Mouse (Mus musculus): ENCODE measurements around the gene 4933405L10Rik. TPM values are rescaled to one million over a fixed set of nuclear protein-coding genes. Genes with fewer than 3 reads are reported as not detected.

The 4933405L10Rik gene
- total RNA-seq, 2 experiments from 2014 or later: 0.53 to 0.60 TPM

- no peak for DNase-seq (ENCODE audit: low spot score in 2 of 2)
- intact Hi-C loops (cut with DNase I): no loop called here
Measured at GRCm38 (mm10) chr8:105727397-105728124, 20.1 kb downstream of the 4933405L10Rik start.

DNA sequence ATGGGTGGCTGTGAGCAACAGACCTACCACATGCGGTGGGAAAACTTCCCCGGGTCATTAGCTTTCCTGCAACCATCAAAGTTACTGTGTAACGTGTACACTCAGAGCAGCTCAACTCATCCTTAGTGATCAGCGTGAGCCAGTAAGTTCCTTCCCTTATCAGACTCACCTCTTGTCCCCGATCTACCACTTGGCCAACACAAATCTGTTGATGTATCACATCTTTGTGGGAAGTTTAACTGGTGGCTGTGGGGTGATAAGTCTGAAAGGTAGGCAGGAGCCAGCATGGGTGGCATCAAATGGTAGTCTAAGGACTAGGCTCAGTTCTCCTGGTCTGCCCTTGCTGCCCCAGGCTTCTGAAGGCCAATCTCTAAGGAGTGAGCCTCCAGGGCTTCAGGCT, 24.7 kb downstream of the 4933405L10Rik start:
- intact Hi-C loops (cut with DNase I): no loop called here
- no peak for DNase-seq (ENCODE audit: low spot score in 2 of 2)

GRCm38 (mm10) chr8:105739216-105739615, 31.8 kb downstream of the 4933405L10Rik start:
- intact Hi-C loops (cut with DNase I): no loop called here
- DNase-seq (ENCODE audit: low spot score in 2 of 2): no peak

GRCm38 (mm10) chr8:105743301-105743700, 35.8 kb downstream of the 4933405L10Rik start:
- DNase-seq (ENCODE audit: low spot score in 2 of 2): no peak
- intact Hi-C loops (cut with DNase I): no loop called here

DNA sequence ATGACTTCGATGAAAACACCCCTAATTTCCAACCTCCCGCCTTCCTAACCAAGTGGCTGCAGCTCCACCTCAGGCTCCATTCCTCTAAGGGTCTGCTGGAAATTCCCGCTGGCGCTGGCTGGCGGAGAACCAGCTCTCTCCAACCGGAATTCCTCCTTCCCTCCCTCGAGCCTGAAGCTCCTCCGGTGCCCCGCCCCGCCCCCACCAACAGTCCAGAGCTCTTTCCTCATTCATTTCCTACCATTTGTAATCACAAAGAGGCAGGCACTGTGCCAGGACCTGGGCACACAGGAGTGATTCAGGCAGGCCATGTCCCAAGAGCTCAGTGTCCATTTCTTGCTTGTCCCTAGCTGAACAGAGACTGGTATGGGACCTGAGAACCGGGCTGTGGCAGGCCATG, 43.2 kb downstream of the 4933405L10Rik start:
- DNase-seq (ENCODE audit: low spot score in 2 of 2): peak; percentile 24

DNA sequence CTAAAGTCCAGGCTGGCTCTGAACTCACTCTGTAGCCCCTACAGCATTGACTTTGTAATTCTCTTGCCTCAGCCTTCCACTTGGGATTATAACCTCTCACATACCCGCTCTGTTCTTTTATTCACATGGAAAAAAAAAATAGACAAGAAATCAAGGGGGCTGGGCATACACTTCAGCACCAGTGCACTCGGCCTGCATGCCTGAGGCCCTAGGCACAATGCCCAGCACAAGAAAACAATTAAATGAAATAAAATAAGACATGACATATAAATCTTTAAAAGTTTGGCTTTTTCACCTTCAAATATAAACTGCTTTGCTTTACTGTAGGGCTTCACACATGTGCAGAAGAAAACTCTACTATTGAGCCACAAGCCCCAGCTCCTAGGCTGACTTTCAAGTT, 46.5 kb downstream of the 4933405L10Rik start:
- intact Hi-C loops (cut with DNase I): no loop called here
- no peak for DNase-seq (ENCODE audit: low spot score in 2 of 2)

More for the DNA sequence above, 43.2 kb downstream of the 4933405L10Rik start:
- intact Hi-C loops (cut with DNase I): no loop called here

DNA sequence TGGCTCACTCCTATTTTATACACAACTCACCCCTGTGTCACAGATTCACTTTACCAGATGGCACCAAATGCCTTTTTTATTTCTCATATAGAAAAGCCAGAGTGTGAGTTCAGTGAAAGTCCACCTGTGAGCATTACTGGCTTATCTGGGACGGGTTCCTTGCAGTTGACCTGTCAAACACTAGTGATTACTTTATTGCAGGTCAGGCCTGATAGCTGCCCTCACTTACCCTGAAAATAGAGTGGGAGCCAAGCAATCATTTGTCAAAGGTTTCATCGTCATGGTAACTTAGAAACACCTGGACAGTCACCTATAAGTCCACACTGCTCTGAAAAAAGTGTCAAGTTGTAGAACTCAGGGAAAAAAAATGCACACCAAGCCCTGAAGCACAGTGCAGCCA, 47.2 kb downstream of the 4933405L10Rik start:
- no peak for DNase-seq (ENCODE audit: low spot score in 2 of 2)
- intact Hi-C loops (cut with DNase I): no loop called here

GRCm38 (mm10) chr8:105757796-105758276, 50.4 kb downstream of the 4933405L10Rik start:
- intact Hi-C loops (cut with DNase I): no loop called here
- no peak for DNase-seq (ENCODE audit: low spot score in 2 of 2)

DNA sequence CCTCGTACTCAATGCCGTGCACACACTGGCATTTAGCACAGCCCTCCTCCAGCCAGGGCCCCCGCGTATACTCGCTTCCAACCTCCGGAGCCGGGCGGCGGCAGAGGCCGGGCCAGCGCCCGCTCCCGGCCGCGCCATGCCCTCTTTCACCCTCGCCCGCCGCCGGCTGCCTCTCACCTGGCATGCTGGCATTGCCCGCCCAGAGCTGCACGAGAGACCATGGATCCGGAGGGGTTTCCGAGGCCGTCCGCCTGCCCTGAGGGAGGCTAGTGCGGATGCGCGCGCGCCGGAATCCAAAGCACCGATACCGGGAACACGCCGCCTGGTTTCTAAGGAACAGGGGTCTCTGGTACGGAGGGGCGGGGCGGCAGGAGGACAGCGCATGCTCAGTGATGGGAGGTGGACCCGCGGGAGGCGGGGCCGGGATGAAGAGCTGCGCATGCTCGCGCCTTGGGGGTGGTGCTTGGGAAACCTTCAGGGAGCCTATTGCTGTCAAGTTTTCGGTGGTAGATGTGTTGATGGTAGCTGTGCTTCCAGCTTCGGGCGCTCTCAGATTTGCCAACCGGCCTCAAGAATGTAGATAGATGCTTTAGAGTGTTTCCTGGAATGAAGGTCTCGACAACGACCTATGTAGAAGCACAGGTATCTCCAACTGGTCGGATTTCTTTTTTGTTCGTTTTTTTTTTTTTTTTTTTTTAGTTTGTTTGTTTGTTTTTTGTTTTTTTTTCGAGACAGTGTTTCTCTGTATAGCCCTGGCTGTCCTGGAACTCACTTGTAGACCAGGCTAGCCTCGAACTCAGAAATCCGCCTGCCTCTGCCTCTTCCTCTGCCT, 51.0 kb downstream of the 4933405L10Rik start, which contains the start of gene Gfod2:
Gene Gfod2 (minus strand): TSS at position 388 of the 832 bp plus-strand sequence.
- intact Hi-C loops (cut with DNase I): no loop called here
- DNase-seq (ENCODE audit: low spot score in 2 of 2): peak; percentile 96 to 98

Other genes with a start within 250 kb of the 4933405L10Rik start
- 10 to 100 TPM; 30.1 to 37.5 TPM for gene Tppp3, start 236.1 kb upstream of the 4933405L10Rik start, total RNA-seq (2021)
- gene Zdhhc1, start 210.8 kb upstream of the 4933405L10Rik start, total RNA-seq (2021): 10 to 100 TPM; 34.9 to 35.6 TPM
- gene Hsd11b2, start 188.9 kb upstream of the 4933405L10Rik start, total RNA-seq (2021): not detected
- 100 to 1,000 TPM; 317 to 340 TPM for gene Atp6v0d1, start 141.6 kb upstream of the 4933405L10Rik start, total RNA-seq (2021)
- gene Ripor1, start 102.4 kb upstream of the 4933405L10Rik start, total RNA-seq (2021): 10 to 100 TPM; 77.0 to 81.5 TPM
- gene Ctcf, start 71.1 kb upstream of the 4933405L10Rik start, total RNA-seq (2021): 10 to 100 TPM; 63.7 to 68.5 TPM
- not detected for gene Agrp, start 70.3 kb upstream of the 4933405L10Rik start, total RNA-seq (2021)
- 10 to 100 TPM; 58.0 to 61.9 TPM for gene Carmil2, start 21.4 kb upstream of the 4933405L10Rik start, total RNA-seq (2021)
- 10 to 100 TPM; 44.5 to 51.9 TPM for gene Acd, start 6.6 kb upstream of the 4933405L10Rik start, total RNA-seq (2021)
- gene Pard6a, start 6.5 kb upstream of the 4933405L10Rik start, total RNA-seq (2021): 10 to 100 TPM; 41.2 to 46.6 TPM
- 1 to 10 TPM; 8.7 to 9.8 TPM for gene Enkd1, start 555 bp downstream of the 4933405L10Rik start, total RNA-seq (2021)
- 10 to 100 TPM; 22.0 to 25.5 TPM for gene Gfod2, start 51.0 kb downstream of the 4933405L10Rik start, total RNA-seq (2021)
- gene Ranbp10, start 119.7 kb downstream of the 4933405L10Rik start, total RNA-seq (2021): 10 to 100 TPM; 24.4 to 25.8 TPM
- not detected for gene Tsnaxip1, start 120.1 kb downstream of the 4933405L10Rik start, total RNA-seq (2021)
- gene Cenpt, start 145.6 kb downstream of the 4933405L10Rik start, total RNA-seq (2021): 10 to 100 TPM; 14.0 to 16.6 TPM
- 10 to 100 TPM; 40.0 to 40.4 TPM for gene Thap11, start 147.5 kb downstream of the 4933405L10Rik start, total RNA-seq (2021)
- gene Nutf2, start 152.9 kb downstream of the 4933405L10Rik start, total RNA-seq (2021): 10 to 100 TPM; 21.8 to 32.1 TPM
- gene Edc4, start 173.2 kb downstream of the 4933405L10Rik start, total RNA-seq (2021): 10 to 100 TPM; 58.1 to 62.9 TPM
- gene Nrn1l, start 185.9 kb downstream of the 4933405L10Rik start, total RNA-seq (2021): 1 to 10 TPM; 3.1 to 3.2 TPM
- gene Pskh1, start 192.8 kb downstream of the 4933405L10Rik start, total RNA-seq (2021): 1 to 10 TPM; 8.1 to 8.5 TPM
- under 1 TPM; 0.85 to 0.96 TPM for gene Ctrl, start 226.2 kb downstream of the 4933405L10Rik start, total RNA-seq (2021)
- 10 to 100 TPM; 84.9 to 92.0 TPM for gene Psmb10, start 230.8 kb downstream of the 4933405L10Rik start, total RNA-seq (2021)
- 10 to 100 TPM; 28.0 to 32.5 TPM for gene Lcat, start 235.7 kb downstream of the 4933405L10Rik start, total RNA-seq (2021)